Mouse (Mus musculus) embryo, embryonic 9.5 days (tissue): ENCODE data around the gene Popdc2.
"Not testable (repeated sequence)": the region's sequence is repeated elsewhere in the genome, so short reads cannot be mapped to it uniquely, and the experiment has no call there.

Source experiments
- DNase-seq: peaks from one replicate; pipeline ENCODE4 v3.0.0-alpha.2; 2017; ENCODE audit errors: extremely low spot score

The Popdc2 gene

GRCm38 (mm10) chr16:38361933-38362332, at the start of gene Popdc2:
TSS of gene Popdc2 (plus strand) at chr16:38362209.
- DNase-seq: peak; percentile 32

DNA sequence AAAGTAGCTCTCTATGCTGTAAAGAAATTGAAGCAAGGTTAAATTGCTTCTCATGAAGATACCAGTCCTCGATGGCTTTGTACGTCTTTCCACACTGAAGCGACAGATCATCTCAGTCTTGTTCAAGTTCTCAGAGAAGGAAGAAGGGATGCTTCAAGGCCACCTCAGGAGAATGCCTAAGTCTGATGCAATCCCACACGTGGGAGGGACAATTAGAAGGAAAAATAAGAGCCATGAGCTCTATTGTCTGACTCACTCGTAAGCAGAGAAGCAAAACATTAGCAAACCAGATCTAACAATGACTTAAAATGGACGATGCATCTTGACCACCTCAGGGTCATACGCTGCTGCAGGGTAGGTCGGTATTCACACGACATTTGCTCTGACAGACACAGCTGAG, 43.5 kb upstream of the Popdc2 start:
- DNase-seq: no peak

DNA sequence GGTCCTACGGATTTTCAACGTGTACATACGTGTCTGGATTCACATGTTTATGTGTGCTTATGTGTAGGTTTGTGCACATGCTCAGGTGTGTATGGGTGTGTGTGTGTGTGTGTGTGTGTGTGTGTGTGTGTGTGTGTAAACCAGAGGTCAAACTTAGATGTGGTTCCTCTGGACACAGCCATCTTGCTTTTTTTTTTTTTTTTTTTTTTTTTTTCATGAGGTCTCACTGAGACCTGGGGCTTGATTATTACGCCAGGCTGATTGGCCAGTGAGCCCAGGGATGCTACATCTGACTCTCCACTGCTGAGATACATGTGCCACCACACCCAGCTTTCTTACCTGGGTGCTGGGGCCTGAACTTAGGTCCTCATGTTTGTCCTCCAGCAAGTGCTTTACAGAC, 42.9 kb upstream of the Popdc2 start:
- no peak for DNase-seq

GRCm38 (mm10) chr16:38321452-38321935, 40.5 kb upstream of the Popdc2 start:
- DNase-seq: peak; percentile 55

DNA sequence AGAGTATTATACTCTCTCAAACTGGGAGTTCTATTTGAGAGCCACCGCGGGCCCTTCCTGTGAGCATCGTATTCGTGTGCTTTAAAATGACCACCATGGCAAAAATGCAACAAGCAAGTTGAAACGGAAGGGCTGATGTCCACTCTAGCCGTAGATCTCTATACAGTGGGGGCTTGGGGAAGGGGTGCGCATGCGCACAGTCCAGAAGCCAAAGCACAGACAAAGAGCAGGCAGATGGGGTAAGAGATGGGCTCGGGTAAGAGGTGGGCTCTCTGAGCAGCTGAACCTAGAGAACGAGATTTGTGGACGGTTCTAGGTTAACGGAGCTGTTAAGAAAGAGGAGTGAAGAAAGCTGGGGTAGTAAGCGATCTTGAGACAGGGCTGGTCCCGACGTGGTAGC, 37.7 kb upstream of the Popdc2 start:
- no peak for DNase-seq

DNA sequence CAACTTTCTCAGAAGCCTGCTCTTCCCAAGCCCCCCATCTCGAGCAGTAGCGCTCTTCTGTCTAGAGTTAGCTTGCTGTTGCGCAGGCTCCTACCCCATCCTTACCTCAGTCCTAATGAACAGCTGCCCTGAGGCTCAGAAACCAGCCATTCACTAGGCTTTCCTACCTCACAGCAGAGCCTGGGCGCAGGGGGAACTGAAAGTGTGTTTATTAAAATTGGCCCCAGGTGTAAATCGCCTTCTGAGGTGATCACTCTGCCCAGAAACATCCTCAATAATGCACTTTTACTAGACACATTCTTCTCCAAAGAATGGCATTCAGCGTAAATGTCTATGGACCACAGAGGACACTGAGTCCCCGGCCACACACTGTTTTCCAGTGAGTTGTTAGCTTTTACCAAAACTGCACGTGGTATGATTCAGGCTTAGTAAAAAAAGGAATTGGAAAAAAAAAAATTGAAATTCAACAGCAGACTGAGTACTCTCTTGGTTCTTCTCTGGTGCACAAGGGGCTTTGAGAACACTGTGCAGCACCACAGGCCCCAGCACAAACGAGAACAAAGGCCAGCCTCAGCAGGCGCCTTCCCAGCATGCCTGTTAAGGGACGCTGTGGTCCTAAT, 35.1 kb upstream of the Popdc2 start:
- DNase-seq: no peak

DNA sequence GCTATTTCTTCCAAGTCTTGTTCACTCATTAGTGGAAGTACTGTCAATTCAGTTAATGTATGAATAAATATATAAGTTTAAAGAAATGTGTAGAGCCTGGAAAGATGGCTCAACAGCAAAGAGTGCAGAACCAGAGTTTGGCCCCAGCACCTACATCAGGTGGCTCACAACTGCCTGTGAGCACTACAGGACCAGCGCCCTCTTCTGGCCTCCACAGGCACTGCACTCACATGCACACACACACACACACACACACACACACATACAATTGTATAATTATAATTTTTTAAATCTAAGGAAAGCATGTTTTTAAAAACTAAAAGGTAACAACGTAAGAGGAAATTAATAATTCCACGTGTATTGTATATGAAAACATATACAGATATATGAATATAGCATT, 32.7 kb upstream of the Popdc2 start:
- no peak for DNase-seq

DNA sequence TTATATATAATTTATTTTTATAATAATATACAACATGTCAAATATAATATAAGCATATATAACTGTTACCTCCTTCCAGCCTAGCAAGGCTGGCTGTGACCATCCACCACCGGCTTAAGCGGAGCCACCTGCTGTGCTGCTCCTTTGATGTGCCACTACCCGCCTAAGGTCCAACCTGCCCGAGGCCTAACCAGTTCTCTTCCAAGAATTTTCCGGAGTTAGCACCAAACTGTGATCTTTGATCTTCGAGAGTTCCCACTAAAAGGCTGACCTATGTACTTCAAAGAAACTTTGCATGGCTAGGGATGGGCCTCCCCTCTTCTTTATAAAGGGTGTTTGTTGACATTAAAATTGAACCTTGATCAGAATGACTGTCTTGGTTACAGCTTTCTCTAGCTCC, 27.6 kb upstream of the Popdc2 start:
- DNase-seq: no peak

- not testable (repeated sequence) for DNase-seq
Measured at GRCm38 (mm10) chr16:38338077-38338476, 23.9 kb upstream of the Popdc2 start.

GRCm38 (mm10) chr16:38341396-38342324, 20.3 kb upstream of the Popdc2 start, which contains the start of gene Maats1:
TSS of gene Maats1 (minus strand) at chr16:38342143.
- DNase-seq: peak; percentile 92

DNA sequence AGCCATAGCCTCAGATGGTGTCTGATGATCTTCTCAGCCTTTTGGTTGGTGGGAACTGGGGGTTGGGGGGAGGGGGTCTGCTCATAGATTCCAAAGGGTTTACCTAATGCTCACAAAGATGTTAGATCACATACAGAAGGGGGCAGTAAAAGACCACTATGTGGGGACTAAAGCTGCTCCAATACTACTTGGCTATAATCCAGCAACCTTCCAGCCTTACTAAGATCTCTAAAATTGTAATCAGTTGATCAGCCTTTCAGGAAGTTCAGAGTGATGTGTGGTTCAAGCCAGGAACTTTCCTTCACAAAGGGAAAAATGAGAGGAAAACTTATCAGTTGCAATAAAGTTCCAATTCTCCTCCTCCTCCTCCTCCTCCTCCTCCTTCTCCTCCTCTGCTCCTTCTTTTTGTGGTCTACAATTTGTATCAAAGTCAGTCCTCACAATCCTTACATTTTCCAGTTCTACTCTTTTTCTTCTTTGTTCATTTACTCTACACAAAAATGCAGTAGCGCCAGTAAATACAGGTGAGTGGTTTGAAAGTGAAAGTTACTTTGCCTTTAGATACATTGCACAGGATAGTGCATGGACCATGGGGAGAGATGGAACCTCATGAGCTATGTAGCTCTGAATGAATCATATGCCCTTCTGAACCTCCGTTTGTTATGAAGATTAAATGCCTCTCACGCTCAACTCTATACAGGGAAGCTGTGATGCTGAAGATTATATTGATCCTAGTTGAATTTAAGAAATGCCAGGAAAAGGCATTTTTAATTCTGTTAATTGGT, 16.9 kb upstream of the Popdc2 start:
- DNase-seq: peak; percentile 59

GRCm38 (mm10) chr16:38346529-38347325, 15.3 kb upstream of the Popdc2 start, which contains the start of the genes Cox17 and Gm21987:
TSS of gene Cox17 (plus strand) at chr16:38346991.
TSS of gene Gm21987 (plus strand) at chr16:38347040.
- peak; percentile 85 for DNase-seq

GRCm38 (mm10) chr16:38347588-38347987, 14.4 kb upstream of the Popdc2 start:
- DNase-seq: no peak

GRCm38 (mm10) chr16:38348217-38348761, 13.7 kb upstream of the Popdc2 start:
- DNase-seq: no peak

- no peak for DNase-seq
Measured at GRCm38 (mm10) chr16:38349881-38350280, 12.1 kb upstream of the Popdc2 start.

DNA sequence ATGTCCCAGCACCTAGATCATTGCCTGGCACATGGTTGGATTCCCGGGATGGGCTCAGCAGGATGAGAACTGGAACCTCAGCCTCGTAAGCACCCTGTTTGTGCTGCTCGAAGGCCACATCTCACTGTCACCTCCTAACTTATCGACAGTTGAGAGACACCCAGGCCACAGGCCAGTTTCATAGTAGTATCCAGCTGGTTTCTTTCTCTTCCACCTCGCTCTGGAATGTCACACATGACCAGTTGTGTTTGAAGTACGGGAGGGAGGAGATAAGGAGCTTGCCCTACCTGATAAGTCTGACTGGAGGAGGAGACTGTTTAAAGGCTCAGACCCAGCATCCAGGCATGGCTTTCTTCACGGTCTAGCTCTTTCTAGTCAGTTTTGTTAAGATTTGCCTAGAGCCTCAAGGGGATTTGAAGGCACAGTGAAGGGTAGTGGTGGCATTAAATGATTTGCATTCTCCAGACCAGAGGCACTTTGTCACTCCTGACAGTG, 11.6 kb upstream of the Popdc2 start:
- no peak for DNase-seq

- no peak for DNase-seq
Measured at GRCm38 (mm10) chr16:38350939-38351338, 11.1 kb upstream of the Popdc2 start.

DNA sequence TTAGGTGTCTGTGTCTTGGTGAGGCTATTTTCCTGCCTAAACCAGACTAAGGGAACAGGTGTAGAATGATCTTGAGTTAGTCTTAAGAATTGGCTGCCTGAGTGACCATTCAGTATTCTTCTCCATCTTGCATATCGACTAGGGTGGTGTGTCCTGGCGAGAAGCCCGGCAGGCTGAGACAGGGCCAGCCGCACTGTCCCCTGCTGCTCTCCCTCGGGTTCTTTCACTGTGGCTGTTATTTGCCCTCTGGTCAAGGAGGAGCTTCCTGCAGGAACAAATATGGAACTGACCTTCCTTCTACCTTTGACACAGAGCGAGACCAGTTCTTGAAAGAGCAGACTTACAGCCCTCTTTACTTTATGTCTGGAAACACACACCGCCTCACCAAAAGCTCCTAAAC, 10.0 kb upstream of the Popdc2 start:
- DNase-seq: no peak

DNA sequence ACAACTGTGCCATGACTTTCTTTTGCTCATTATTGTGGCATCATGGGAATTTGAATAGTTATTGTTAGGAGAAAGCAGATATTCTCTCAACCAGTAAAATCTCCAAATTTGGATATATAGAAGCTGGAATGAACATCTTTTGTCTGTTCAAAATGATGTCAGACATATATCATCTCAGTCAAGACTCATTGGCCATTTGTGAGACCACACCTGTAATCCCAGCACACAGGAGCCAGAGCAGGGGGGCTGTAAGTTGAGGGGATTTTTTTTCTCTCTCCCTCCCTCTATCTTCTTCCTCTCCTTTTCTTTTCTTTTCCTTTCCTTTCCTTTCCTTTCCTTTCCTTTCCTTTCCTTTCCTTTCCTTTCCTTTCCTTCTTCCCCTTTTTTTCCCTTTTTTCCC, 9.2 kb upstream of the Popdc2 start:
- DNase-seq: no peak

GRCm38 (mm10) chr16:38353642-38354041, 8.4 kb upstream of the Popdc2 start:
- DNase-seq: no peak
